Mouse (Mus musculus) erythroblast, adult 5-6 weeks (primary cell): ENCODE measurements around the gene Sorcs3. TPM values are rescaled to one million over a fixed set of nuclear protein-coding genes. Genes with fewer than 3 reads are reported as not detected.

Experiments used
- ATAC-seq: replicated peaks from 2 replicates; pipeline ENCODE4 v1.8.0; 2016; ENCODE audit warnings: moderate number of reproducible peaks, mild to moderate bottlenecking, moderate TSS enrichment, inconsistent platforms; ENCODE audit not compliant: poor library complexity, low FRiP score, severe bottlenecking
- total RNA-seq, 2 experiments: library from RNA; stranded (forward) in 1 of 2; stranded (reverse) in 1 of 2; fragments of 150-400 nt in 1 of 2; fragments of 200-764, 138-1000 nt in 1 of 2; gene quantifications; 2 replicates each; pipeline versions ENCODE4 v1.2.3 to v1.2.4; 2015 to 2017; ENCODE audit warnings: low replicate concordance in 2 of 2

The Sorcs3 gene
- total RNA-seq, 2 experiments from 2014 or later = not detected

- ATAC-seq = no peak
Observed at GRCm38 (mm10) chr19:48782024-48782721, 576.3 kb downstream of the Sorcs3 start.

GRCm38 (mm10) chr19:48787269-48787668 lies 581.4 kb downstream of the Sorcs3 start:
- no peak for ATAC-seq

GRCm38 (mm10) chr19:48804546-48804945 lies 598.7 kb downstream of the Sorcs3 start:
- ATAC-seq = no peak

- no peak for ATAC-seq
Observed at GRCm38 (mm10) chr19:48811541-48811940, 605.7 kb downstream of the Sorcs3 start.

- no peak for ATAC-seq
Observed at GRCm38 (mm10) chr19:48813823-48814222, 608.0 kb downstream of the Sorcs3 start.

- ATAC-seq = no peak
Observed at GRCm38 (mm10) chr19:48815064-48815463, 609.2 kb downstream of the Sorcs3 start.

- no peak for ATAC-seq
Observed at GRCm38 (mm10) chr19:48820493-48821282, 614.9 kb downstream of the Sorcs3 start.

- ATAC-seq = no peak
Observed at GRCm38 (mm10) chr19:48821283-48821715, 615.5 kb downstream of the Sorcs3 start.

GRCm38 (mm10) chr19:48834342-48834741 lies 628.5 kb downstream of the Sorcs3 start:
- ATAC-seq = no peak

GRCm38 (mm10) chr19:48839418-48839817 lies 633.6 kb downstream of the Sorcs3 start:
- ATAC-seq = no peak

- ATAC-seq = no peak
Observed at GRCm38 (mm10) chr19:48847700-48848099, 641.9 kb downstream of the Sorcs3 start.

GRCm38 (mm10) chr19:48850466-48850865 lies 644.6 kb downstream of the Sorcs3 start:
- ATAC-seq = no peak
